Mouse (Mus musculus): ENCODE results near the gene Srsf10. TPM values are rescaled to one million over a fixed set of nuclear protein-coding genes. Genes with fewer than 3 reads are reported as not detected.

Srsf10 gene
- total RNA-seq, 2 experiments from 2014 or later, result 70.1 to 74.8 TPM

GRCm38 (mm10) chr4:135879021-135879420 lies 23.5 kb downstream of the Srsf10 start:
- intact Hi-C loops (cut with DNase I), result no loop called here
- no peak for DNase-seq (ENCODE audit: extremely low spot score in 1 of 2, low spot score in 2 of 2)

DNA sequence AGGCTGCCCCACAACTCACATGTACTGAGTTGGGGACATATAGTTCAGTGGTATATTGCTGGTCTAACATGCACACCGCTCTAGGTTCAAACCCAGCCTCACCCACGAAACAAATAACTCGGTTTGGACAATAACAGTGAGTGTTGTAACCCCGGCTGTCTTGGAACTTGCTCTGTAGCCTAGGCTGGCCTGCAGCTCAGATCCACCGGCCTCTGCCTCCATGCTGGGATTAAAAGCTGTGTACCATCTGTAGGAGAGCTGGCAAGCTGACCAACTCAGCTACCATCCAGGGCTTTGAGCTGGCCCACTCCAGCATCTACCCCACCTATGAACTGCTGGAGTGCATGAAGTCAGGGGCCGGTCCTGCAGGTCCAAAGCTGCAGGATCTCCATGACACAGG lies 24.5 kb downstream of the Srsf10 start:
- intact Hi-C loops (cut with DNase I), result no loop called here
- DNase-seq (ENCODE audit: extremely low spot score in 1 of 2, low spot score in 2 of 2), result no peak

- no peak for DNase-seq (ENCODE audit: extremely low spot score in 1 of 2, low spot score in 2 of 2)
- intact Hi-C loops (cut with DNase I), result no loop called here
Measured at GRCm38 (mm10) chr4:135880576-135880975, 25.0 kb downstream of the Srsf10 start.

GRCm38 (mm10) chr4:135882023-135882422 lies 26.5 kb downstream of the Srsf10 start:
- intact Hi-C loops (cut with DNase I), result no loop called here

DNA sequence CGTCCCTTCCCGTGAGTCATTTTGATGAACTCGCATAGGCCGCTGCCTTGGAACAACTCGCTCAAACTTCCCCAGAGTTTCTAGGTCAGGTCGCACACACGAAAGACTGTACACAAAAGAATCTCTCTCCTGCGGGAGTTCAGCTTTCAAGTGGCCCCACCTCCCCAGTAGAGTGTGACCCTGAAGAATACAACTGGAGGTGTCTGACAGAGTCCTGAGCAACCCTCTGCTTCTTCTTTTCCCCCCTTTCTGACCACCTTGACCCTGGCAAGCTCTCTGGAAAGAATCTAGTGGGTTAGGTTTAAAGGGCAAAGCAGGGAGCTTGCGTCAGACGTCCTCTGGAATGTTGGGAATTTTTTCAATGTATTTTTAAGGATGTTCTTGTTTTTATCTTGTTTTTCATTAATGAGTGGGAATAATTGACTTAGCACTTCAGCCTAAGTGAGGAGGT lies 27.9 kb downstream of the Srsf10 start:
- intact Hi-C loops (cut with DNase I), result no loop called here
- no peak for DNase-seq (ENCODE audit: extremely low spot score in 1 of 2, low spot score in 2 of 2)

More at GRCm38 (mm10) chr4:135882023-135882422, 26.5 kb downstream of the Srsf10 start:
- no peak for DNase-seq (ENCODE audit: extremely low spot score in 1 of 2, low spot score in 2 of 2)

- intact Hi-C loops (cut with DNase I), result no loop called here
- no peak for DNase-seq (ENCODE audit: extremely low spot score in 1 of 2, low spot score in 2 of 2)
Measured at GRCm38 (mm10) chr4:135883881-135884516, 28.5 kb downstream of the Srsf10 start.

GRCm38 (mm10) chr4:135884531-135884930 lies 29.0 kb downstream of the Srsf10 start:
- DNase-seq (ENCODE audit: extremely low spot score in 1 of 2, low spot score in 2 of 2), result no peak
- intact Hi-C loops (cut with DNase I), result no loop called here

DNA sequence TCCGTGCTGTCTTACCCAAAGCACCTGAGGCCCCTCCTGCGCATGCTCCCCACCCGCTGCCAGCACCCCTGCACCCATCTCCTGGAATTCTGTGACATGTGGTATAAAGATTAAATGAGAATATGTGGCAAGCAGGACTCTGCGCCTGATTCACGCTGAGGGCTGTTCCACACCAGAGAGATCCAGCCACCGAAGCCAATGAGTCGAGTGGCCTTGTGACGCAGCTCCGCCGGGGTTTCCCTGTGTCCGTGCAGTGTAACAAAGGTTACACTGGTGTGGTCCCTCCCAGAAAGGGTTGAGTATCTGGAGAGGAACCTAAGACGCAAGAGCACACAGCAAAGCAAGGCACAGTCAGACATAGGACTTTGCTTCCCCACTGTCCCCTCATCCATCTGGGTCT lies 30.1 kb downstream of the Srsf10 start:
- no peak for DNase-seq (ENCODE audit: extremely low spot score in 1 of 2, low spot score in 2 of 2)
- intact Hi-C loops (cut with DNase I), result no loop called here

DNA sequence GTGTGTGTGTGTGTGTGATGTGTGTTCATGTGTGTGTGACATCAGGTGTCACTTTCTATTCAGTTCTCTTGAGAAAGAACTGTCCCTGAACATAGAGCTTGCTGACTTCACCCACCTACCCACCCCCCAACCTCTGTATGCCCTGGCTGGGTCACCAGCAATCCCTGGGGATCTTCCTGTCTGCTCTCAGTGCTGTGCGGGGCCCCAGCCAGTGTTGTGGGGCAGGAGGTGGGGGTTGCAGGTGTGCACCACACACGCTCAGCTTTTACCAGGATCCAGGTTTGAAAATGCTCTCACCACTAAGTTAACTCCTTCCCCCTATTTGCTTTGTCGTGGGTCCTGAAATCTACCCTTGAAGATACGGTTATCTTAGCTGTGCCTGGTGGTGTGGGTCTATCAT lies 30.6 kb downstream of the Srsf10 start:
- no peak for DNase-seq (ENCODE audit: extremely low spot score in 1 of 2, low spot score in 2 of 2)
- intact Hi-C loops (cut with DNase I), result no loop called here

- intact Hi-C loops (cut with DNase I), result no loop called here
- peak in 1 of 2 experiments; percentile 13 for DNase-seq (ENCODE audit: extremely low spot score in 1 of 2, low spot score in 2 of 2)
Measured at GRCm38 (mm10) chr4:135888448-135889057, 33.0 kb downstream of the Srsf10 start.

- DNase-seq (ENCODE audit: extremely low spot score in 1 of 2, low spot score in 2 of 2), result peak in 1 of 2 experiments; percentile 6
- intact Hi-C loops (cut with DNase I), result no loop called here
Measured at GRCm38 (mm10) chr4:135889146-135889883, 33.8 kb downstream of the Srsf10 start.

DNA sequence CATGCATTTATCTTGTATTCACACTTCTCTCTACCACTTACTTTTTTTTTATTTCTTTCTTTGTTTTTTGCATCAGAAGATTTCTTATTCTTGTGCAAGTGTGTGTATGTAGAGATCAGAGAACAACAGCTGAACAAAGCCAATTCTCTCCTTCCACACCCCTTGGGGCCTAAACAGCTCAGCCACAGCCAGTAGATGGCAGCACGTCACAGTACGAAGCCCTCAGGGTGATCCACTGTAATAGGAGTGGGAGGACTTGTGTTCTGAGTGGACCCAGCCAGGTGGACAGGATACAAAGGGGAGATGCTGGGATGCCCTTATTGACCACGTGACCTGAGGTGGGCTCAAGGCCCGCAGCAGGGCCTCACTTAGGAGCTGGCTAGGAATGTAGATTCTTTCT lies 34.3 kb downstream of the Srsf10 start:
- DNase-seq (ENCODE audit: extremely low spot score in 1 of 2, low spot score in 2 of 2), result peak in 1 of 2 experiments; percentile 81
- intact Hi-C loops (cut with DNase I), result loop anchor here (5.0 kb wide), 1 partner anchor 57 kb away; the partner anchor contains the start of gene Hmgcl

- intact Hi-C loops (cut with DNase I), result loop anchor here (5.0 kb wide), 1 partner anchor 56 kb away; the partner anchor contains the start of gene Hmgcl
- no peak for DNase-seq (ENCODE audit: extremely low spot score in 1 of 2, low spot score in 2 of 2)
Measured at GRCm38 (mm10) chr4:135891539-135891938, 36.0 kb downstream of the Srsf10 start.

GRCm38 (mm10) chr4:135892884-135893283 lies 37.3 kb downstream of the Srsf10 start:
- intact Hi-C loops (cut with DNase I), result loop anchor here (5.0 kb wide), 1 partner anchor 54 kb away; the partner anchor contains the start of gene Hmgcl
- DNase-seq (ENCODE audit: extremely low spot score in 1 of 2, low spot score in 2 of 2), result peak in 1 of 2 experiments; percentile 16

DNA sequence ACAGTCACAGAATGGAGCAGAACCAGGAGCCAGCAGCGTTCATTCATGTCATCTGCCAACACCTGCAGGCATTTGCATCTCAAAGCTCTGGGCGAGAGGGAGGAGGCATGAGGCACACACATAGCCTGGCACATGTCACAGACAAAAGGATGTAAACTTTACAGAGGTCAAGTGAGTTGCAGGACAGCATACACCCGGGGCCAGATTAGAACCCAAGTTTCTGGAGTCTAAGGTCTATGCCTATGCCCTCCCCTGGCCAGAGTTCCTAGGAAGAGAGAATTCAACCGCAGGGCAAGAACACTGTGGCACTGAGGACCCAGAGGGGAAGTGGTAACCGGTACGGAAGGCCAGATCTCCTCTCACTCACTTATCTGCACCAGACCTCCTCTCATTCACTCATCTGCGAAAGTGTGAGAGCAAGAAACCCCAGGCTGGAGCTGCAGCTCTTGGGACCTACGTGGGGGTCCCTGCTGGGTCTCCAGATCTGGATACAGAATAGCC lies 39.6 kb downstream of the Srsf10 start, which contains the start of gene Cnr2:
Gene Cnr2 (plus strand): TSS at position 324 of the 501 bp plus-strand sequence.
- no peak for DNase-seq (ENCODE audit: extremely low spot score in 1 of 2, low spot score in 2 of 2)

GRCm38 (mm10) chr4:135896157-135896556 lies 40.6 kb downstream of the Srsf10 start:
- intact Hi-C loops (cut with DNase I), result no loop called here
- DNase-seq (ENCODE audit: extremely low spot score in 1 of 2, low spot score in 2 of 2), result no peak

More for the DNA sequence above, 39.6 kb downstream of the Srsf10 start, which contains the start of gene Cnr2:
- intact Hi-C loops (cut with DNase I), result no loop called here

DNA sequence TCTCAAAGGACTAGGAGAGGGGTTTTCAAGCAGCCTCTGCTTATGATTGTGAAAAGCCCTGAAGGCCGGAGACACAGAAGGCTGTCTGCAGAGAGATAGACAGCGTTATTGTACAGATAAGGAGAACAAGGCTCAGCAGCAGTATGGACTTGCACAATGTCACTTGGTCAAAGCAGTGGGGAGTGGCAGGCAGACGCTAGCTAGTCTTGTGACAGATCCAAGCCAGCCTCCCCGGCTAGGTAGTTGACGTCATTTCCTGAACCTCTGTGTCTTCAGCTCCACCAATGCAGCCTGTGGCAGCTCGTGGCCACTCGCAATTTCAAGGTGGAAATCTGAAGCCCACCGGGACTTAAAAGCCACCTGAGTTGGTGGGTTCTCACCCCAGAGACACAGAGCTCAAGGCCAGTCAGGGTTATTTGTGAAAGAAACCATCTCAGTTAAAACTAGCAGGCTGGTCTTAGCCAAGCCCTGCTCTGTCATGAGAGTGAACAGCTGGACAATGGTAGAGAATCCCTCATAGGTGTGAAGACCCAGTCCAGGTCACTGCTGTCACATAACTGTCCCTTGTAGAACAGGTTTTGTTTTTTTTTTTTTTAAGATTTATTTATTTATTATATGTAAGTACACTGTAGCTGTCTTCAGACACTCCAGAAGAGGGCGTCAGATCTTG lies 43.0 kb downstream of the Srsf10 start:
- intact Hi-C loops (cut with DNase I), result no loop called here
- no peak for DNase-seq (ENCODE audit: extremely low spot score in 1 of 2, low spot score in 2 of 2)

DNA sequence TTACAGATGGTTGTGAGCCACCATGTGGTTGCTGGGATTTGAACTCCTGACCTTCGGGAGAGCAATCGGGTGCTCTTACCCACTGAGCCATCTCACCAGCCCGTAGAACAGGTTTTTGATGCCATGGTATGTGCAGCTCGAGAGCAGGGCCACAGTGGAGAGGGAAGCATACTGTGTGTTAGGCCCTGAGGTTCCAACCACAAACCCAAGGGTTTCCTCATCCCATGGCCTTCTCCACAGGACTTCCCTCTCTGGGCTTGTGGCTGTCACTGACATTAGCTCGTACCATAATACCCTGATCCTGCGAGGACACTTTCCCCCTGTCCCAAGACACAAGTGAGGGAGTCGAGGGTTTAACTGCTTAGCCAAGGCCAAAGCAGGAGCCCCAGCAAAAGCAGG lies 43.5 kb downstream of the Srsf10 start:
- no peak for DNase-seq (ENCODE audit: extremely low spot score in 1 of 2, low spot score in 2 of 2)
- intact Hi-C loops (cut with DNase I), result no loop called here

DNA sequence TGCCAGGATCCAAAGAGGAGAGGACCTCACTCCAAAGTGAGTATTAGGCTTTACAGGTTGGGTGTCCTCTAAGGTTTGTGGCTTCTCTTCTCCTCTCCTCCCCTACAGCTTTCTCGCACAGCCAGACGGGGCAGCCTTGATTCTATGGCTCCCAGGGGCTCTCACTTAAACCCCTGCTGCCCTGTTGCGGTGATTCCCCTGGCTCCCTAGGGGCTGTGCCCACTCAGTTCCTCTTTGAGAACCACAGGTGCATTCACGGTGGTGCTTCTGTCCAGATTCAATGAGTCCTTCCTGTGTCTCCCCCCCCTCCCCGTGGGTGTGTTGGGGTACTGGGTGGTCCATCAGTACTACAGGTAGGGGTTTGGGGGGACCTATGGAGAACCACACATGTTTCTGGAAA lies 44.5 kb downstream of the Srsf10 start:
- no peak for DNase-seq (ENCODE audit: extremely low spot score in 1 of 2, low spot score in 2 of 2)
- intact Hi-C loops (cut with DNase I), result no loop called here

Data from left cerebral cortex, postnatal 10 days (tissue).